Mouse (Mus musculus) 3T3-L1 (cell line): ENCODE data around the gene Nxf3.
"Not testable (repeated sequence)": the region's sequence is repeated elsewhere in the genome, so short reads cannot be mapped to it uniquely, and the experiment has no call there.

Experiments used
- DNase-seq: peaks from one replicate; pipeline ENCODE4 v3.0.0-alpha.2; 2015; ENCODE audit warnings: low read depth, low spot score

The Nxf3 gene

DNA sequence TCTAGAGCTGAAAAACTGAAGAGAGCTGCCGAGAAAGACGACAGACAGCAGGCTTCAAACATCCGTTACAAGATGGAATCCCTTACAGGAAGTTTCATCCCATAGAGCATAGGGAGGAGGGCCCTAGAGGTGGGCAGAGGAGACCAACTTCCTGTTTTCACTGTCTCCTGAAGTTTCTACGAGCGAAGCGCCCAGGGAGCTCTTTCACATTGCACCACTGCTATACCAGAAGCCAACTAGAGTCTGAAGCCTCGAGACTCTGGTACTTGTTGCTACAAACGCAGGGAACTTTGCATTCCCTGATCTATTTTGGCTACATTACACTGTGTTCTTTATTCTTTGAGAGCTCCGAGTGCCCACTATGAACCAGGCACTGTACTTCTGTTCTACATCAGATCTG, at the start of gene Nxf3:
Gene Nxf3 (minus strand): TSS at position 101 of the 400 bp plus-strand sequence.
- no peak for DNase-seq

GRCm38 (mm10) chrX:136127744-136128064, 42.6 kb upstream of the Nxf3 start:
- peak; percentile 73 for DNase-seq

- DNase-seq = peak; percentile 54
Measured at GRCm38 (mm10) chrX:136127038-136127743, 42.1 kb upstream of the Nxf3 start.

- no peak for DNase-seq
Measured at GRCm38 (mm10) chrX:136115419-136115961, 30.4 kb upstream of the Nxf3 start.

GRCm38 (mm10) chrX:136115015-136115414, 30.0 kb upstream of the Nxf3 start:
- no peak for DNase-seq

DNA sequence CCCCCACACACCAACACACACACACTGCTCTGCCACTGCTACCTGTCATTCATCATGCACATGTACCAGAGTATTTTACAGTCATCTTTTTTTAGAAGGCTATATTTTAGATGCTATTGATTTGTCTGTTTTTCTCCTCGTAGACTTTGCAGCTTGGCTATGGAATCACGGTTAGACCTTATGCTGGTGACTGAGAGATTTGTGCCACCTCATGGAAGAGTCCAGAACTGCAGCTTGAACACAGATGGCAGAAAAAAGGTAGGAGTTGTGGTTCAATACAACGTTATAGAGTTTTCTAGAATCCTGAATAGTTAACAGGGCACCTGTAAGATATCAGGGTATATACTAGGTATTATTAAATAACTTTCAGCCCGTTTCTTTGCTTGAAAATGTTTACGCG, 22.9 kb upstream of the Nxf3 start:
- peak; percentile 63 for DNase-seq

DNA sequence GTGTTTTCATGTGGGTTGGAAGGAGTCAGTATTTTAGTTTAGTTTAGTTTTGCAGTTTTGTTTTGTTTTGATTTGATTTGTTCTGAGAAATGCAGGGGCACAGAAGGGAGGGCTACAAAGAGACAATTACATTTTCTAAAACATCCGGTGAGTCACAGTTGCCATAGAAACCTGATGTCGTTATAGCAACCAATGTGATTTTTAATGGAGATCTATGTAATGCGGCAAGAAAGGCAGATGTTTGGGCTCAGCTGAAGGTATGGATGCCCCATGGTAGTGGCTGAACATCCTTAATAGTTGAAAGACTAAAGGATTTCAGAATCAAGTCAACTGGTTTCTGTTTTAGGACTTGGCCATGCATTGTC, 19.7 kb upstream of the Nxf3 start:
- no peak for DNase-seq

DNA sequence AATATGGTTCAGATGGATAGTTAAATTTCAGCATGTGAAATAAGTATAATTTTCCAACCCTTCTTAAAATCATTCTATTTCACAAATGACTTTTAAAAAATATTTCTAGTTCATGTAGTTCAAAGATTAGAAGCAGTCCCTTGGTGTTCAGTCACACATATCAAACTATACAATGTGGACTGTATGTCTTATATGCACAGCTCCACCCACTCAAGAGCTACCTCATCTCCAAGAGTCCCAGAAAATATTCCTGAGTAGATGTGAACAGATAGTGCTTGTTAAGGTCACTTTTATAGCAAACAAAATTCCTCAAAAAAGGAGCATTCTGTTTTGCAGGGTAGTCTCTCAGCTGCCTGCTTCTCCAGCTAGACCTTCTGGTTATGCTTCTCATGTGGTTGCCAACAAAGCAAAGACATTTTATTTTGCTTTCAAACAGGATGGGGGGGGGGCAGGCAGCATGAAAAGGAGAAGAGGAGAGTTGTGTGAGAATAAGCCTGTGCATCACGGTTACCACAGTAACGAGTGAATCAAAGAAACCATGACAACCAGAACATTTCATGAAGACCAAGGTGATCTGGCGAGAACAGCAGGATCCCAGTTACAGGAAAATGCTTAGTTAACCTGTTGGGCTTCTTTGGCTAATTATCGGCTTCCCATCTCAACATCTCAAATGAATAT, 19.1 kb upstream of the Nxf3 start:
- no peak for DNase-seq

GRCm38 (mm10) chrX:136094421-136094820, 9.4 kb upstream of the Nxf3 start:
- DNase-seq = no peak

DNA sequence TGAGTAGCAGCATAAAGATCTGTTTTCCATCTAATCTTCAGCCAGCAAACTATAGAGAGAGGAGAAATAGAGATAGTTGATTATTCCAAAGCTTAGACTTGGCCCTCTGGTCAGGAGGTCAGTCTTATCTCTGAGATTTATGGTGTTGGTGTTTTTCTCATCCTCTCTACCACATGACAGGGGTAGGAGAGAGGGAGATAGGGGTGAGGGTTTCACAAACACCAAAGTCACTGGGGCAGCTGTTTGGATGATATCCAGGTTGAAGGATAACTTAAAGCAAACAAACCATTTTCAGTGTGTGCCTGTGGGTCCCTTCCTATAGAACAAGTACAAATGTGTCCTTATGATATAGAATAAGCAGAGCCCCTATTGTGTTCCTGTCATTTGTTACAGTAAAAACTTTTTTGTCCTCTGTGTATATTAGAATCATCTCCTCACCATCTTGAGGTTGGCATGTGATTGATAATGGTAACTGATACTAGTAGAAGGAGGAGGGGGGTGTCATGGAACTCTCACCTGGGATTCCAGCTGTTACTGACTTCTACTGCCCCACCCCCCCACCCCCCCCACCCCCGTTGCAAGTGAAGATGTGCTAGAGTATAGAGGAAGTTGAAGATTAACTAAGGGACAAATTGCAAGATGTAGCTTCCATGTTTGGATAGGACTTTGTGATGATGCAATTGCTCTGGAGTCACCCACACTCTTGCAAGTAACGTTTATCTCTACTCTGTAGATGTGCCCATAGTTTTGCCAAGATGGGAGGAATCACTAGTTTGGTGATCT, 7.6 kb upstream of the Nxf3 start:
- DNase-seq = no peak

- not testable (repeated sequence) for DNase-seq
Measured at GRCm38 (mm10) chrX:136068020-136068419, 17.0 kb downstream of the Nxf3 start, which contains the start of gene Bex2. Bex2 (minus strand) TSS chrX:136068236.

- peak; percentile 12 for DNase-seq
Measured at GRCm38 (mm10) chrX:136067201-136067991, 17.7 kb downstream of the Nxf3 start.

DNA sequence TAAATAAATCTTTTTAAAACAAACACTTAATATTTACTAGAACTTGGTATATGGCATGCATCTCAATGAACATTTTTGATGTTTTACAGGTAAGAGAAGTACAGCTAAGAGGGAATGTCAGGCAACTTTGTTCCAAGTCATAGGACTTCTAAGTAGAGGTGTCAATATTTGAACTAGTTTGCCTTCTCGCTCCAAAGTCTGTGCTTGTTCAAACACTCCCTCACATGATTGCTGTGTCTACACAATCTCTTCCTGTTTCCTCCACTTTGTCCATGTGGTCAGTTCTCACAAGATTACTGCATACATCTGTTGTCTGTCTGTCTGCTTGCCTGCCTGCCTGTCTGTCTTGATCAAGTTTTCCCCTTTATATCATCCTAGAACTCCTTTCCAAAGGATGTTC, 24.4 kb downstream of the Nxf3 start:
- no peak for DNase-seq

DNA sequence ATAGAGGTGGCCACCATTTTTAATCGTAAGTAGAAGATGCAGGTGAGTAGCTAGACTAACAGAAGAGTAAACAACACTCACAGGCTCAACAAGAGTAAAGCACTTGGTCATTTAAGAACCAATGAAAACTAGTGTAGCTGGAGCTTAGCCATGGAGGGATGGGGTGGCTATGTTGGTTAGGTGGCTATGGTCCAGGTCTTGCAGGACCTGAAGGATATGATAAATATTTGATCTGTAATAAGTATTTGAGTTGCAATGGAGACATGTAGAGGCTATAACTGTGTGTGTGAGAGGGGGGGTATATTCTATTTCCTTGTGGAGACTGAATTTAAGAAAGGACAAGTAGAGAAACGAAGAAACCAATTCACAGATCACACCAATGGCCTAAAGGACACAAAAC, 33.8 kb downstream of the Nxf3 start:
- no peak for DNase-seq

DNA sequence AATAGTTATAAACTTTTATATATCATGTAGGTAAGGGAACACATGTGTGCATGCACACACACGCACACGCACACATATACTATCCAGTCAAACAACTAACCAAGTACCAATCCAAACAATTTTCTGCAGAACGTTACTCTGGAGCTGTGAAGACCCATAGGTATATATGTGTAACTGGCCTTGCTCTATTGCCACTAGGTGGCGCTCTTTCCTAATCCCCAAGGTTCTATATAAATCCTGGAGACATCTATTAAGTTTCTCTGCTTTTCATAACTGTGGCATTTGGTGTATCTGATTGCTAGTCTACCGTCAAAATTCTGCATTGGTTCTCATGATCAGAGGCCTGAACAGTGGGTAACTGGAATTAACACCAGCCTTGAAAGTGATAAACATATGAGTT, 37.5 kb downstream of the Nxf3 start:
- peak; percentile 73 for DNase-seq

DNA sequence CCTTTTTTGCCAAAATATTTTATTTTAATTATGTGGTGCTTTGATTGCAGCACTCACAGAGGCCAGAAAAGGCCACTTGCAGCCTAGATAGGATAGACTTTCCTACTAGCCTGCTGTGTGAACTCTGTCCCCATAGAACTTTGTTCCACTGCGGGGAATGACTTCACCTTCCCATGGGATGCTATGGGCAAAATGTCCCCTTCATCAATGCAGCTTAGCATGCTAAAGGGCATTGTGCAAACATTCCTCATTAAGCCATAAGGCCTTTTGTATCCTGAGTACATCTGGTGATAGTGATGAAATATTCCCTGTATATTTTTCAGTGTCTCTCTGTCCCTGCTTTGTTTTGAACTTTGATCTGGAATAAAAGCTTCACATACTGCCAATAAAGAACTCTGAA, 41.3 kb downstream of the Nxf3 start:
- DNase-seq = no peak

DNA sequence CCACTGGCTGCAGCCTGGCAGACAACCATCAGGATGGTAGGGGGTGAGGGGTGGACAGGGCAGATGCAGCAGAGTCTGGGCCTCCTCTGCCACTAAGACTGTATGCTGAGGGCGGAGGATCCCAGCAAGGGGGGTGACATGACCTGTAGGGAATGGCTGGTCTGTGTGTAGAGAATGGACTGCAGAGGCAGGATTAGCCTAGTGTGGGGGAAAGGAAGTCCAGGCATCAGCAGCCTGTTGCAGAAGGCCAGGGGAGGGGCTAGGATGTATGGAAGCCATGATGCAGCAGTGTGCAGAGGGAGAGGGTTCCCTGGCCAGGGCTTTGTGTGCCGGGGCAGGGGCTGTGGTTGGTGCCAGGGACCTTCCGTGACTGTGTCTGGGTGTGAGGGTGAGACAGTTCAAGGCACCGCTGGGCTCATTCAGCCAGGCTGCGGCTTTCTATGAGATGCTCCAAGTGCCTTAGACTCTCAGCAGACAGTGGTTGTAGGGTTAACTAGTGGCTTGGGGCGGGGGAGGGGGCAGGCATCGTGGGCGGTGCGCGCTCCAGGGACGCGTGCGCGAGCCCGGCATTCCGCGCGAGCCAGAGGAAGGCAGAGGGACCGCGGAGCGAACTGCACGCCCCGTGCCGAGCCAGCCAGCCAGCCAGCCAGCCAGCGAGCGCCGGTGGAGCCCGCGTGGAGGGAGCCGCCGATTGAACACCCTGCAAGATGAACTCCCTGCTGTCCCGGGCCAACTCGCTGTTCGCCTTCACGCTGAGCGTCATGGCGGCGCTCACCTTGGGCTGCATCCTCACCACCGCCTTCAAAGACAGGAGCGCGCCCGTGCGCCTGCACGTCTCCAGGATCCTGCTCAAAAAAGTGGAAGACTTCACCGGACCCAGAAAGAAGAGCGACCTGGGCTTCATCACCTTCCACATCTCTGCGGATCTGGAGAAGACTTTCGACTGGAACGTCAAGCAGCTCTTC, 52.0 kb downstream of the Nxf3 start, which contains the start of gene Arxes1:
Gene Arxes1 (plus strand): TSS at position 569 of the 965 bp plus-strand sequence.
- DNase-seq = not testable (repeated sequence)

DNA sequence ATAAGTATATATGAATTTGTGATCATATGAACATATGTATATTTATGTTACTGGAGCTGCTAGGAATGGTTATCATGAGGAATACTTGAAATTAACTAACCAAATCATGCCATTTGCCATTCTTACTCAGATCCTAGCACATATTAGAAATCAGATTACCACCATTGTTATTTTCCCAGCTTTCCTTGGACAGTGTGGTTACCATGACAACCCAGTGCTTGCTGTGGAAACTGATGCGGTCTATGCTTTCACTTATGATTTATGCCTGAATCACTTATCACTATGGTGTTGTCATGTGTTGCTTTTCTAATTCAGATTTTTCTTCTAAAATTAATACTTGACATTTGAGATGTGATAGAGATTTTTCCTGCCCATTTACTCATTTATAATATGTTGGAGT, 54.7 kb downstream of the Nxf3 start:
- no peak for DNase-seq
